Mouse (Mus musculus) stomach, embryonic 14.5 days (tissue): ENCODE data around the gene Fgf23. TPM values are rescaled to one million over a fixed set of nuclear protein-coding genes. Genes with fewer than 3 reads are reported as not detected.
A peak's percentile ranks its signal among the peaks of the same experiment; 100 is the strongest.

Experiments used
- ATAC-seq: fragments of 200-750 bp; cut with Nextera tagmentation; 2 replicates; pipeline ENCODE4 v1.8.0; 2017; ENCODE audit warnings: low read depth, moderate TSS enrichment; ENCODE audit not compliant: insufficient number of reproducible peaks, insufficient read depth, low FRiP score
- H3K27ac ChIP-seq: fragments of 300-500 bp; sonication (generic); 2 replicates; pipeline ENCODE4 v1.5.1; 2014; ENCODE audit warnings: mild to moderate bottlenecking, low read length, moderate library complexity, mixed read lengths
- H3K27me3 ChIP-seq: fragments of 300-500 bp; sonication (generic); 2 replicates; pipeline ENCODE4 v1.6.1; 2014; ENCODE audit warnings: low read length, control low read depth, mixed read lengths; ENCODE audit not compliant: control insufficient read depth, insufficient read depth
- H3K36me3 ChIP-seq: fragments of 300-500 bp; sonication (generic); 2 replicates; pipeline ENCODE4 v1.6.1; 2014; ENCODE audit warnings: mild to moderate bottlenecking, control low read depth, low read length, moderate library complexity, mixed read lengths; ENCODE audit not compliant: control insufficient read depth, insufficient read depth
- H3K4me1 ChIP-seq: fragments of 300-500 bp; sonication (generic); 2 replicates; pipeline ENCODE4 v1.6.1; 2014; ENCODE audit warnings: low read length, control low read depth, mixed read lengths; ENCODE audit not compliant: control insufficient read depth, insufficient read depth
- H3K4me2 ChIP-seq: fragments of 300-500 bp; sonication (generic); replicated peaks from 2 replicates; pipeline ENCODE4 v1.6.1; 2014; ENCODE audit warnings: low read depth, low read length, control low read depth
- H3K4me3 ChIP-seq: fragments of 300-500 bp; sonication (generic); 2 replicates; pipeline ENCODE4 v1.5.1; 2014; ENCODE audit warnings: low read depth, low read length, control low read depth
- H3K9ac ChIP-seq: fragments of 300-500 bp; sonication (generic); replicated peaks from 2 replicates; pipeline ENCODE4 v1.6.1; 2014; ENCODE audit warnings: low read depth, mild to moderate bottlenecking, control low read depth, low read length, moderate library complexity, mixed read lengths
- H3K9me3 ChIP-seq: fragments of 300-500 bp; sonication (generic); 2 replicates; pipeline ENCODE4 v1.6.1; 2016; ENCODE audit warnings: low read depth, low read length, control low read depth; ENCODE audit not compliant: control insufficient read depth
- WGBS: fragments of 180-500 bp; shearing (Covaris S2); extraction: QIAGEN DNeasy Blood & Tissue Kit; methylation state at CpG from one replicate; pipeline ENCODE4 v1.1.7; 2014; 5-methylcytosine and 5-hydroxymethylcytosine counted together
- polyA plus RNA-seq: library from polyadenylated mRNA; unstranded; fragments of >200 nt; fragmentation: Nextera tagmentation; extraction: Ambion mirVana; gene quantifications from 2 replicates; pipeline ENCODE4 v1.2.1, GENCODE M21; 2014

Gene Fgf23
- polyA plus RNA-seq, 1 experiment from 2014 or later = not detected

- peak; percentile 65; the same call in 1 of the 2 replicates for ATAC-seq
- Histone ChIP-seq H3K27me3 (peaks cover 14% of the 10 kb centered on the region), H3K4me2 (peak overlapping the region; percentile 97), H3K9me3 (no peaks in the 10 kb centered on the region), H3K9ac (peak overlapping the region; percentile 40; the same call in 1 of the 2 replicates), H3K4me1 (peaks cover 4% of the 10 kb centered on the region; the same call in 1 of the 2 replicates), H3K4me3 (peak overlapping the region; percentile 51), H3K27ac (no peak overlapping the region; the same call in 1 of the 2 replicates), H3K36me3 (no peaks in the 10 kb centered on the region)
- WGBS = under 1% methylated on average over 57 of the region's 59 CpGs
Measured at GRCm38 (mm10) chr6:127079867-127080731, 7.4 kb downstream of the Fgf23 start.

DNA sequence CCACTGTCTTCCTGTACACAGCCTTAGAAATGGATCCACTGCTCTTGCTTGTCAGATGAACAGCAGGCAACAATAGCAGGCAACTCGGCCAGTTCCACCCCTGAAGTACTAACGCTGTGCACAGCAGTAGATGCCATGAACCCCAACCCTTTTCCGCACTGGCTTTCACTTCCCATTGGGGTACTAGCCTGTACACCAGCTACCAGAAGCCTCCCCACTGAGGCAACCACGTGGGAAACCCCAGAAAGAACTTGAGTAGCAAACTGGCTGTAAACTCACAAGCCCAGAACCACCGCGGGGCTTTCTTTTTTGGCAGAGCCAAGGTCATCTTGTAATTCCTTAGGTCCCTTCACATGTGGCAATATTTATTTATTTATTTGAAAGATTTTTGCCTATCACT lies 9.1 kb downstream of the Fgf23 start:
- H3K4me3 ChIP-seq = no peak overlapping the region
- H3K9me3 ChIP-seq = no peaks in the 10 kb centered on the region
- H3K9ac ChIP-seq = no peak overlapping the region
- peaks cover 4% of the 10 kb centered on the region; the same call in 1 of the 2 replicates for H3K4me1 ChIP-seq
- no peak for ATAC-seq
- H3K27ac ChIP-seq = no peak overlapping the region
- H3K4me2 ChIP-seq = no peak overlapping the region
- no peaks in the 10 kb centered on the region; the same call in 1 of the 2 replicates for H3K36me3 ChIP-seq
- H3K27me3 ChIP-seq = peaks cover 14% of the 10 kb centered on the region
- 70% methylated on average over 6 of the region's 6 CpGs for WGBS

GRCm38 (mm10) chr6:127086739-127087138 lies 14.0 kb downstream of the Fgf23 start:
- H3K4me2 ChIP-seq = no peak overlapping the region
- no peaks in the 10 kb centered on the region for H3K9me3 ChIP-seq
- H3K27ac ChIP-seq = no peak overlapping the region
- no peak for ATAC-seq
- H3K27me3 ChIP-seq = no peaks in the 10 kb centered on the region
- H3K4me1 ChIP-seq = no peaks in the 10 kb centered on the region
- WGBS = 66% methylated on average over 4 of the region's 4 CpGs
- peaks cover 7% of the 10 kb centered on the region for H3K36me3 ChIP-seq
- H3K4me3 ChIP-seq = no peak overlapping the region
- H3K9ac ChIP-seq = no peak overlapping the region

DNA sequence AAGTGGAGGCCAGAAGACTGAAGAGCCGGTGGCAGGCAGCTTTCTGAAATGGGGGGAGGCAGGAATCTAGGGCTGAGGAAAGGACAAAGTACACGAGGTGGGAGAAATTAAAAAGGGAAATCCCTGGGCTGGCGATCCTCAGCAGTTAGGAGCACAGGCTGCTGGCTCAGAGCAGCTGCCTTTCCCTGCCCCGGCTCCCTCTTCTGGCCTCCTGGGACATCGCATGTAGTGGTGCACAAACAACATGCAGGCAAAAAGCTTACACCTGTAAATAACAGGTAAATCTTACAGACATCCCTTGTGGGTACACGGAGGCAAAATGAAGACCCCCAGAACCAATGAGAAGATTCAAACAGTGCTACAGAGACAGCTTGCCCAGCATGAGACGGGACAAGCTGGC lies 21.9 kb downstream of the Fgf23 start:
- WGBS = 62% methylated on average over 7 of the region's 7 CpGs
- H3K4me3 ChIP-seq = no peak overlapping the region
- H3K9me3 ChIP-seq = no peaks in the 10 kb centered on the region
- H3K4me1 ChIP-seq = no peaks in the 10 kb centered on the region
- peaks cover 11% of the 10 kb centered on the region for H3K36me3 ChIP-seq
- H3K27me3 ChIP-seq = no peaks in the 10 kb centered on the region
- no peak overlapping the region for H3K4me2 ChIP-seq
- H3K27ac ChIP-seq = no peak overlapping the region
- ATAC-seq = no peak
- H3K9ac ChIP-seq = no peak overlapping the region

DNA sequence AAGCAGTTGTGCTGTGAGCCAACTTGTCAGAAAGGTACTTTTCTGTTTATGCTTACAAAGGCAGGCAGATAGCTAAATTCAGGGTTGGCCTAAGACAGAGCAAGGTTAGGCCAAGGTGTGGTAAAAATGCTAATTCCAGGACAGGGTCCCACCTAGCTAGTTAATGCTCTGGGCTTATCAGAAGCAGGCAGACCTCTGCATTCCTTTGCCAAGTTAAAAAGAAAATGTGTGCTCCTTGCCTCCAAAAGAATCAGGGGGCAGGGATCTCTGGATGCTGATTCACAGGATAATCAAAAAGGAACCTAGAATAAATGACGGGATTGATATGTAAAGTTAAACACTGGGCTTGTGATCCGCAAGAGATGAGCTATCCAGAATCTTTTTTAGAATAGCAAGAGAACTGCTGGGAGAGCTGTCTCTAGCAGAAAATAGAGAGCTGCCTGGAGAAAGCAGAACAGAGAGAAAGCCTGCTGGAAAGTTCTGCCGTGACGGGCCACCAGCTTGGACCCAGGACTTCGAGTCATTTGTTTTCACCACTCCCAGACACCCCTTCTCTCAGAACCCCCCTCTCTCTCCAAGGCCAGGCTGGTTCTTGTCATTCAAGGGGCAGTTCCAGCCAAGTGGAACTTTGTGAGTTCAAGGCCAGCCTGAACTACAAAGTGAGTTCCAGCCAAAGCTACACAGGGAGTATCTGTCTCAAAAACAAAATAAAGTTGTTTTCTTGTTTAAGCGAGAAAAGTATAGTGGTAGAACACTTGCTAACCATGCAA lies 31.0 kb downstream of the Fgf23 start:
- H3K36me3 ChIP-seq = no peaks in the 10 kb centered on the region
- H3K27me3 ChIP-seq = no peaks in the 10 kb centered on the region
- H3K27ac ChIP-seq = no peak overlapping the region
- peaks cover 2% of the 10 kb centered on the region for H3K4me1 ChIP-seq
- no peak overlapping the region for H3K4me2 ChIP-seq
- no peaks in the 10 kb centered on the region for H3K9me3 ChIP-seq
- ATAC-seq = no peak
- no peak overlapping the region for H3K9ac ChIP-seq
- 87% methylated on average over 6 of the region's 6 CpGs for WGBS
- H3K4me3 ChIP-seq = no peak overlapping the region

DNA sequence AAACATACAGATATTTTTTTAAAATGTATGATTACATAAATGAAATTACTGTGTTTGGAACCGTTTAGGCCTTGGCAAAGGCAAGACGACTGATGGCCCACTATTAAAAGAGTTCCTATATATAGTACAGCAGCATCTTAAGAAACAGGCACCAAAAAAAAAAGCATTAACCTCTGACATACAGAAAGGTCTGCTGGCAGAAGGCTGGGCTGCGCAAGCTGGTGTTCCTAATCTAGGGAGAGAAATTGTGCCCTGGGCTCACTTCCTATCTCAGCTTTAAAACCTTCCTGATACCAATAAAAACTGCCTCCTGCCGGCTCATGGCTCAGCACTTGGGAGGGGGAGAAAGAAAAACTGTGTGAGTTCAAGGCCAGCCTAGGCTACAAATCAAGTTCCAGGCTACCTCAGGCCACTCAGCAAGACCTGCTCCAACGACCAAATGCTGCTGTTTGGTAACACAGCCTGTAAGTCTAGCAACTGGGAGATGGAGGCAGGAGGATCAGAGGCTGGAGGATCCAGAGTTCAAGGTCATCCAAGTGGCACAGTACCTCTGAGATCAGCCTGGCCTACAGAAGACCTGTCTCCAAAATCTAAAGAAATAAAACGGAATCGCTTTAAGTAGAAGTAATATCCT lies 31.8 kb downstream of the Fgf23 start:
- WGBS = 79% methylated on average over 7 of the region's 7 CpGs
- Histone ChIP-seq H3K4me3 (no peak overlapping the region), H3K36me3 (no peaks in the 10 kb centered on the region), H3K27me3 (no peaks in the 10 kb centered on the region), H3K27ac (no peak overlapping the region), H3K4me2 (no peak overlapping the region), H3K4me1 (peaks cover 6% of the 10 kb centered on the region), H3K9me3 (no peaks in the 10 kb centered on the region), H3K9ac (no peak overlapping the region)
- ATAC-seq = no peak

DNA sequence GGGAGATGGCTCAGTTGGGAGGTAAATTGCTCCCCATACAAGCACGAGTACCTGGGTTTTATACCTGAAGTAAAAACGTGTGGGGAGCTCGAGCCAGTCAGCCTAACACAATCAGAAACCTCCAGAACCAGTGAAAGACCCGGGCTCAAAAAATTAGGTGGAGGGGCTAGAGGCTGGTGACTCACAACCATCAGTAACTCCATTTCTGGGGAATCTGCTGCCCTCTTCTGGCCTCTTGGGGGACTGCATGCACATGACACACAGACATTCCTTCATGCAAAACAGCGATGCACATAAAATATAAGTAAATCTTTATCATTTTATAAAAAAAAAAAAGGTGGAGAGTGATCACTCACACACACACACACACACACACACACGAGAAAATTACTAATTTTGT lies 32.4 kb downstream of the Fgf23 start:
- ATAC-seq = no peak
- Histone ChIP-seq H3K4me2 (no peak overlapping the region), H3K27ac (no peak overlapping the region), H3K36me3 (no peaks in the 10 kb centered on the region), H3K9me3 (no peaks in the 10 kb centered on the region), H3K4me1 (peaks cover 6% of the 10 kb centered on the region), H3K27me3 (no peaks in the 10 kb centered on the region), H3K4me3 (no peak overlapping the region), H3K9ac (no peak overlapping the region)
- 65% methylated on average over 6 of the region's 6 CpGs for whole genome bisulfite sequencing

DNA sequence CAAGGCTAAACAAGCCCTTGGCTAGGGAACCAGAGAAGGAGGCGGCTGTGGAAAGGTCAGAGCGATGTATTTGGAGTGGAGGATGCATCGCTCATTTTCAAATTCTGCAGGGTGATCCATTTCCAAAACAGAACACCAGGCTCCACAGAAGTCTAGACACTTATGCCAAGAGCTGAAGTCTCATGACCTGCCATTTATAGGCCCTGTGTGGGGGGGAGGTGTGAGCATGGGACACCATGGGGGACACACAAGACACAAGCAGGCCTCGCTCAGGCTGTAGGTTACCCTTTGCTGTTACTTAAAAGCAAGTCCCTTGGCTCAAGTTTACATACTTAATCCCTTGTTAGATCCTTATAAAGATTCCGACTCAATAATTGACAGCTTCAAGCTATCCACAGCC lies 33.5 kb downstream of the Fgf23 start:
- no peak for ATAC-seq
- Histone ChIP-seq H3K27me3 (no peaks in the 10 kb centered on the region), H3K4me3 (no peak overlapping the region), H3K36me3 (no peaks in the 10 kb centered on the region), H3K4me2 (no peak overlapping the region), H3K4me1 (peaks cover 6% of the 10 kb centered on the region), H3K9me3 (no peaks in the 10 kb centered on the region), H3K27ac (no peak overlapping the region), H3K9ac (no peak overlapping the region)
- WGBS = 61% methylated on average over 5 of the region's 5 CpGs
